20 mouse cellular contexts compared by ENCODE assay signal in the genomic region with DNA sequence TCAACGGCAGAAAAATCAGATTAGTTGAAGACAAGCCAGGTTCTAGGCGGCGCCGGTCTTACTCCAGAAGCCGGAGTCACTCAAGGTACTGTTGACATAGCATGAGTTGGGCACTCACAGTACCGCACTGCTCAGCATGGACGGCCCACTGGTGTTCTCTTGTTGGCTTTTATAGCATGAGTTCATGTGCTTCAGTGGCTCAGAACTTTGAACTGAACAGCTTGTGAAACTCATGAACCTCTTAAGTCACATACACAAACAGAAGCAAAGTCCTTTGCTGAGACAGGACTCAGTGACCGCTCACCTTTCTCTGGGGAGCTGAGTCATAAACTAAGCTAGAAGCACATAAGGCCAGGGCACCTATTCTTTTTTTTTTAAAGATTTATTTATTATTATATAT. TPM values are rescaled to one million over a fixed set of nuclear protein-coding genes. Genes with fewer than 3 reads are reported as not detected.
DNase-seq lines count a peak whose midpoint lies in the region; ATAC-seq and TF ChIP-seq lines count a peak whose summit lies in the region.
"Had no signal": no experiment of that assay in that cellular context is flagged by ENCODE, and none has a peak within 500 bp of the region (broad histone marks: within the 10 kb centered on the region; RNA-seq: fewer than 3 reads in every experiment).

No protein-coding gene starts in this region.

- 77% methylated on average over 8 of the region's 8 CpGs for WGBS in lung, adult 2 months
- WGBS in kidney, postnatal 0 days: 90% methylated on average over 8 of the region's 8 CpGs
- WGBS in liver, embryonic 15.5 days (ENCODE audit: insufficient replicate concordance): 84% methylated on average over 8 of the region's 8 CpGs

- no peaks in the 10 kb centered on the region for H3K27me3 ChIP-seq in kidney, postnatal 0 days (ENCODE audit: insufficient read depth, low read length)
- no peaks in the 10 kb centered on the region for H3K27me3 ChIP-seq in liver, embryonic 15.5 days
- H3K27me3 ChIP-seq: embryonic facial prominence, embryonic 15.5 days; limb, embryonic 15.5 days; midbrain, embryonic 15.5 days had no signal

- no peaks in the 10 kb centered on the region for H3K9me3 ChIP-seq in kidney, postnatal 0 days (replicated peaks; ENCODE audit: low read length)
- H3K9me3 ChIP-seq in liver, embryonic 15.5 days (replicated peaks): no peaks in the 10 kb centered on the region
- H3K9me3 ChIP-seq: embryonic facial prominence, embryonic 15.5 days; G1E; limb, embryonic 15.5 days; midbrain, embryonic 15.5 days had no signal

- H3K27ac ChIP-seq in kidney, postnatal 0 days: no peak overlapping the region
- H3K27ac ChIP-seq in liver, embryonic 15.5 days (replicated peaks): peak overlapping the region; percentile 45
- H3K27ac ChIP-seq: embryonic facial prominence, embryonic 15.5 days; hindbrain, embryonic 14.5 days; limb, embryonic 15.5 days; midbrain, embryonic 15.5 days had no signal

- peaks cover 68% of the 10 kb centered on the region for H3K36me3 ChIP-seq in kidney, postnatal 0 days (ENCODE audit: insufficient read depth, low read length)
- peaks cover 84% of the 10 kb centered on the region for H3K36me3 ChIP-seq in liver, embryonic 15.5 days (replicated peaks)

- no peak overlapping the region for H3K4me3 ChIP-seq in lung, adult 2 months (replicated peaks; ENCODE audit: extremely low read depth, low read depth, low read length)
- H3K4me3 ChIP-seq in kidney, postnatal 0 days (replicated peaks; ENCODE audit: low read depth, low read length): no peak overlapping the region
- H3K4me3 ChIP-seq in liver, embryonic 15.5 days (replicated peaks): no peak overlapping the region
- H3K4me3 ChIP-seq: embryonic facial prominence, embryonic 15.5 days; limb, embryonic 15.5 days; midbrain, embryonic 15.5 days had no signal

- H3K9ac ChIP-seq in kidney, postnatal 0 days (ENCODE audit: low read depth, low read length): no peak overlapping the region
- no peak overlapping the region for H3K9ac ChIP-seq in liver, embryonic 15.5 days
- H3K9ac ChIP-seq: embryonic facial prominence, embryonic 15.5 days; hindbrain, embryonic 14.5 days; limb, embryonic 15.5 days; midbrain, embryonic 15.5 days had no signal

- ATAC-seq in kidney, postnatal 0 days (replicated peaks; ENCODE audit: low FRiP score, low read depth): peak; percentile 87
- peak; percentile 67 for ATAC-seq in liver, embryonic 15.5 days (ENCODE audit: insufficient read depth)
- ATAC-seq: midbrain, embryonic 15.5 days had no signal

- no peak overlapping the region for H3K4me2 ChIP-seq in kidney, postnatal 0 days (ENCODE audit: low read length)
- H3K4me2 ChIP-seq in liver, embryonic 15.5 days: no peak overlapping the region
- H3K4me2 ChIP-seq: embryonic facial prominence, embryonic 15.5 days; heart, embryonic 11.5 days; hindbrain, embryonic 14.5 days; limb, embryonic 15.5 days; midbrain, embryonic 15.5 days had no signal

- H3K4me1 ChIP-seq in lung, adult 2 months (ENCODE audit: control insufficient read depth, insufficient read depth, low read length): peaks cover 3% of the 10 kb centered on the region
- no peaks in the 10 kb centered on the region for H3K4me1 ChIP-seq in kidney, postnatal 0 days (replicated peaks; ENCODE audit: insufficient read depth, low read length)
- H3K4me1 ChIP-seq in liver, embryonic 15.5 days (replicated peaks): no peaks in the 10 kb centered on the region
- H3K4me1 ChIP-seq: embryonic facial prominence, embryonic 15.5 days; limb, embryonic 15.5 days; midbrain, embryonic 15.5 days had no signal

- no peak for TF ChIP-seq CTCF in lung, adult 2 months (IDR thresholded peaks at IDR 0.05; ENCODE audit: insufficient read depth, low read length)
- TF ChIP-seq CTCF in kidney, postnatal 0 days (IDR thresholded peaks at IDR 0.05; ENCODE audit: low read depth): no peak

- peak; percentile 80 to 87 for DNase-seq in lung, adult 18-20 months
- DNase-seq in lung, adult 2 months: no peak
- DNase-seq in kidney, postnatal 0 days (ENCODE audit: low spot score): peak; percentile 32
- DNase-seq in yolk sac, embryonic 10.5 days (ENCODE audit: low spot score): peak; percentile 68
- no peak for DNase-seq in frontal cortex, postnatal 10 days (ENCODE audit: low spot score in 2 of 2)
- DNase-seq in adrenal gland, postnatal 14 days: no peak
- DNase-seq: cerebellum, adult 9-11 months; embryo, embryonic 11 days; gastrocnemius, postnatal 36 days; heart, postnatal 14 days; spleen, adult 18-20 months; thymus, postnatal 14 days had no signal

- no peak for TF ChIP-seq POLR2A in lung, adult 2 months (IDR thresholded peaks at IDR 0.05; ENCODE audit: borderline replicate concordance, extremely low read depth, low read depth, low read length)

RNA-seq across cellular contexts. Expression of a gene that starts 23.8 kb away (rescaled TPM):
- 24.8 and 45.1 TPM in 2 replicates for polyA plus RNA-seq in lung, adult 2 months (2012; rRNA removed)
- polyA plus RNA-seq in kidney, postnatal 0 days (2015; fragmentation: Nextera tagmentation; extraction: Ambion mirVana): 2.7 and 3.9 TPM in 2 replicates
- polyA plus RNA-seq in liver, embryonic 15.5 days (2015; fragmentation: Nextera tagmentation; extraction: Ambion mirVana): 0.26 and 0.28 TPM in 2 replicates
- total RNA-seq in adrenal gland, postnatal 14 days (2021): 8.7 TPM in 2 replicates
- total RNA-seq: megakaryocyte, adult 5-6 weeks had no signal
- polyA plus RNA-seq: G1E had no signal

RNA-seq across cellular contexts. Expression of a gene that starts 24.4 kb away (rescaled TPM):
- 38.0 and 49.9 TPM in 2 replicates for polyA plus RNA-seq in lung, adult 2 months (2012; rRNA removed)
- 76.1 and 81.0 TPM in 2 replicates for polyA plus RNA-seq in kidney, postnatal 0 days (2015; fragmentation: Nextera tagmentation; extraction: Ambion mirVana)
- 58.4 and 61.1 TPM in 2 replicates for polyA plus RNA-seq in liver, embryonic 15.5 days (2015; fragmentation: Nextera tagmentation; extraction: Ambion mirVana)
- total RNA-seq in adrenal gland, postnatal 14 days (2021): 69.2 and 73.4 TPM in 2 replicates

RNA-seq across cellular contexts. Expression of a gene that starts 54.5 kb away (rescaled TPM):
- 13.4 and 22.7 TPM in 2 replicates for polyA plus RNA-seq in lung, adult 2 months (2012; rRNA removed)
- 43.0 and 45.4 TPM in 2 replicates for polyA plus RNA-seq in kidney, postnatal 0 days (2015; fragmentation: Nextera tagmentation; extraction: Ambion mirVana)
- polyA plus RNA-seq in liver, embryonic 15.5 days (2015; fragmentation: Nextera tagmentation; extraction: Ambion mirVana): 34.0 and 34.9 TPM in 2 replicates
- 130 and 140 TPM in 2 replicates for total RNA-seq in adrenal gland, postnatal 14 days (2021)

RNA-seq across cellular contexts. Expression of a gene that starts 59.7 kb away (rescaled TPM):
- 32.4 and 44.6 TPM in 2 replicates for polyA plus RNA-seq in lung, adult 2 months (2012; rRNA removed)
- polyA plus RNA-seq in kidney, postnatal 0 days (2015; fragmentation: Nextera tagmentation; extraction: Ambion mirVana): 27.5 and 31.8 TPM in 2 replicates
- 2.4 and 3.0 TPM in 2 replicates for polyA plus RNA-seq in liver, embryonic 15.5 days (2015; fragmentation: Nextera tagmentation; extraction: Ambion mirVana)
- total RNA-seq in adrenal gland, postnatal 14 days (2021): 32.4 and 34.6 TPM in 2 replicates

Comparison
In these comparisons a context has a peak if more than half of its experiments do, and no peak if none do; other contexts are left out.
1. DNase-seq: peak in lung, adult 18-20 months (2 of 2), kidney, postnatal 0 days (single experiment) and yolk sac, embryonic 10.5 days (single experiment); none in lung, adult 2 months (single experiment), frontal cortex, postnatal 10 days (0 of 2) and adrenal gland, postnatal 14 days (single experiment).